Mouse (Mus musculus) CD4-positive naive resting alpha-beta T cell, adult 57 days (primary cell): ENCODE results near the gene Ino80d. TPM values are rescaled to one million over a fixed set of nuclear protein-coding genes. Genes with fewer than 3 reads are reported as not detected.

Experiments
- total RNA-seq: library from RNA; stranded (reverse); gene quantifications from one replicate; pipeline ENCODE4 v1.2.4, GENCODE M21; 2023

Gene Ino80d
- total RNA-seq, result 81.0 TPM

GRCm38 (mm10) chr1:63114136-63114781, at the start of gene Ino80d:
Gene Ino80d (minus strand): TSS chr1:63114667.

Other genes starting within 250 kb of the Ino80d start
- 1,683 TPM for gene Eef1b2, start 62.2 kb upstream of the Ino80d start, total RNA-seq
- gene Ndufs1, start 62.2 kb upstream of the Ino80d start, total RNA-seq, result 83.3 TPM
- not detected for gene Gpr1, start 99.9 kb upstream of the Ino80d start, total RNA-seq
- not detected for gene Zdbf2, start 158.6 kb upstream of the Ino80d start, total RNA-seq